11 mouse cellular contexts compared by ENCODE assay signal in genomic region chr1:138912928-138913327, GRCm38 (mm10). TPM values are rescaled to one million over a fixed set of nuclear protein-coding genes. Genes with fewer than 3 reads are reported as not detected.
DNase-seq lines count a peak whose midpoint lies in the region; ATAC-seq and TF ChIP-seq lines count a peak whose summit lies in the region.
"Had no signal": no experiment of that assay in that cellular context is flagged by ENCODE, and none has a peak within 500 bp of the region (broad histone marks: within the 10 kb centered on the region; RNA-seq: fewer than 3 reads in every experiment).

No protein-coding gene starts in this region.

- WGBS in lung, postnatal 0 days, result 21% methylated on average over 5 of the region's 5 CpGs
- 48% methylated on average over 5 of the region's 5 CpGs for WGBS in heart, embryonic 15.5 days
- 29% methylated on average over 5 of the region's 5 CpGs for WGBS in stomach, embryonic 14.5 days

- H3K9me3 ChIP-seq in lung, postnatal 0 days (ENCODE audit: low read length), result no peaks in the 10 kb centered on the region
- H3K9me3 ChIP-seq in heart, embryonic 15.5 days (replicated peaks), result no peaks in the 10 kb centered on the region
- no peaks in the 10 kb centered on the region for H3K9me3 ChIP-seq in stomach, embryonic 14.5 days (ENCODE audit: control insufficient read depth, low read depth, low read length)
- H3K9me3 ChIP-seq: hindbrain, embryonic 15.5 days; midbrain, embryonic 10.5 days had no signal

- no peaks in the 10 kb centered on the region for H3K4me1 ChIP-seq in lung, postnatal 0 days (ENCODE audit: insufficient read depth, low read depth, low read length)
- peaks cover 23% of the 10 kb centered on the region for H3K4me1 ChIP-seq in heart, embryonic 15.5 days (replicated peaks)
- H3K4me1 ChIP-seq in stomach, embryonic 14.5 days (ENCODE audit: control insufficient read depth, insufficient read depth, low read length), result no peaks in the 10 kb centered on the region; the same call in 1 of the 2 replicates
- H3K4me1 ChIP-seq: hindbrain, embryonic 15.5 days; midbrain, embryonic 10.5 days had no signal

- DNase-seq in gastrocnemius, adult 2 months, result peak; percentile 29
- DNase-seq in gastrocnemius, adult 18-20 months (ENCODE audit: low spot score), result no peak
- peak; percentile 71 for DNase-seq in lung, postnatal 0 days (ENCODE audit: low spot score)
- no peak for DNase-seq in lung, postnatal 14 days
- DNase-seq: left cerebral cortex, postnatal 4 days had no signal

- TF ChIP-seq EP300 in lung, postnatal 0 days (IDR thresholded peaks at IDR 0.05), result no peak

- H3K9ac ChIP-seq in lung, postnatal 0 days (replicated peaks; ENCODE audit: low read depth), result no peak overlapping the region
- no peak overlapping the region for H3K9ac ChIP-seq in heart, embryonic 15.5 days
- no peak overlapping the region for H3K9ac ChIP-seq in stomach, embryonic 14.5 days (replicated peaks; ENCODE audit: low read depth, low read length)
- H3K9ac ChIP-seq: hindbrain, embryonic 15.5 days had no signal

- no peak overlapping the region for H3K4me2 ChIP-seq in lung, postnatal 0 days (replicated peaks; ENCODE audit: low read depth, low read length)
- H3K4me2 ChIP-seq in heart, embryonic 15.5 days, result peak overlapping the region; percentile 51
- peak overlapping the region; percentile 22; the same call in 1 of the 2 replicates for H3K4me2 ChIP-seq in stomach, embryonic 14.5 days (replicated peaks; ENCODE audit: low read depth, low read length)
- H3K4me2 ChIP-seq: hindbrain, embryonic 15.5 days had no signal

- ATAC-seq in lung, postnatal 0 days, result peak; percentile 45
- ATAC-seq in heart, embryonic 15.5 days (replicated peaks; ENCODE audit: insufficient number of reproducible peaks, insufficient read depth, low FRiP score, low read depth), result 0 out of 2 replicates have a peak, but pooled peaks have one; percentile 47
- ATAC-seq in stomach, embryonic 14.5 days (ENCODE audit: insufficient number of reproducible peaks, insufficient read depth, low FRiP score, low read depth), result no peak
- ATAC-seq in megakaryocyte progenitor cell, adult 5-6 weeks (replicated peaks; ENCODE audit: poor library complexity), result no peak
- ATAC-seq in erythroid progenitor cell, adult 5-6 weeks (replicated peaks; ENCODE audit: low FRiP score, poor library complexity, severe bottlenecking), result no peak

- H3K36me3 ChIP-seq in lung, postnatal 0 days (ENCODE audit: insufficient read depth, low read length), result no peaks in the 10 kb centered on the region
- no peaks in the 10 kb centered on the region for H3K36me3 ChIP-seq in heart, embryonic 15.5 days
- H3K36me3 ChIP-seq in stomach, embryonic 14.5 days (ENCODE audit: control insufficient read depth, insufficient read depth, low read length), result no peaks in the 10 kb centered on the region
- H3K36me3 ChIP-seq: hindbrain, embryonic 15.5 days; midbrain, embryonic 10.5 days had no signal

- H3K27me3 ChIP-seq in lung, postnatal 0 days (replicated peaks; ENCODE audit: insufficient read depth, low read length), result no peaks in the 10 kb centered on the region
- H3K27me3 ChIP-seq in heart, embryonic 15.5 days, result no peaks in the 10 kb centered on the region
- H3K27me3 ChIP-seq in stomach, embryonic 14.5 days (ENCODE audit: control insufficient read depth, insufficient read depth, low read length), result no peaks in the 10 kb centered on the region
- H3K27me3 ChIP-seq: hindbrain, embryonic 15.5 days had no signal

- peak overlapping the region; percentile 69 for H3K27ac ChIP-seq in gastrocnemius, adult 2 months
- peak overlapping the region; percentile 6; the same call in 1 of the 2 replicates for H3K27ac ChIP-seq in lung, postnatal 0 days (ENCODE audit: low read length)
- peak overlapping the region; percentile 10; the same call in 1 of the 2 replicates for H3K27ac ChIP-seq in heart, embryonic 15.5 days
- H3K27ac ChIP-seq in stomach, embryonic 14.5 days (ENCODE audit: low read length), result no peak overlapping the region
- H3K27ac ChIP-seq: hindbrain, embryonic 15.5 days; midbrain, embryonic 10.5 days had no signal

- intact Hi-C loops in gastrocnemius, adult 2 months (cut with DNase I), result loop anchor here (5.0 kb wide), 5 partner anchors 49 to 509 kb away; partner anchors contain the start of genes Dennd1b and Zbtb41

- peak overlapping the region; percentile 64 for H3K4me3 ChIP-seq in gastrocnemius, adult 2 months
- no peak overlapping the region for H3K4me3 ChIP-seq in lung, postnatal 0 days (ENCODE audit: low read depth, low read length)
- H3K4me3 ChIP-seq in heart, embryonic 15.5 days, result no peak overlapping the region
- no peak overlapping the region for H3K4me3 ChIP-seq in stomach, embryonic 14.5 days (ENCODE audit: low read depth, low read length)
- H3K4me3 ChIP-seq: hindbrain, embryonic 15.5 days; midbrain, embryonic 10.5 days had no signal

- no peak for TF ChIP-seq CTCF in gastrocnemius, adult 2 months (IDR thresholded peaks at IDR 0.05)
- no peak for TF ChIP-seq CTCF in lung, postnatal 0 days (IDR thresholded peaks at IDR 0.05)

RNA-seq across cellular contexts. Expression of gene Dennd1b, which starts 50.3 kb away (rescaled TPM):
- 10 to 100 TPM; 20.4 to 22.8 TPM for total RNA-seq in gastrocnemius, adult 2 months (2021)
- total RNA-seq in gastrocnemius, adult 18-20 months (2021), result 10 to 100 TPM; 18.7 to 21.5 TPM
- 12.6 and 14.0 TPM in 2 replicates for polyA plus RNA-seq in lung, postnatal 0 days (2015; fragmentation: Nextera tagmentation; extraction: Ambion mirVana)
- 13.0 and 14.8 TPM in 2 replicates for polyA plus RNA-seq in heart, embryonic 15.5 days (2015; fragmentation: Nextera tagmentation; extraction: Ambion mirVana)
- 12.8 and 13.2 TPM in 2 replicates for polyA plus RNA-seq in stomach, embryonic 14.5 days (2014; fragmentation: Nextera tagmentation; extraction: Ambion mirVana)
- 21.3 and 35.7 TPM in 2 replicates for total RNA-seq in megakaryocyte progenitor cell, adult 5-6 weeks (2015)
- total RNA-seq in megakaryocyte progenitor cell, adult 5-6 weeks (2017), result 21.5 and 22.6 TPM in 2 replicates
- total RNA-seq in erythroid progenitor cell, adult 5-6 weeks (2015; ENCODE audit: low replicate concordance), result 8.6 and 15.1 TPM in 2 replicates
- total RNA-seq in erythroid progenitor cell, adult 5-6 weeks (2017; ENCODE audit: low replicate concordance), result 2.3 and 5.1 TPM in 2 replicates

RNA-seq across cellular contexts. Expression of gene 2310009B15Rik, which starts 56.3 kb away (rescaled TPM):
- total RNA-seq in gastrocnemius, adult 2 months (2021), result 10 to 100 TPM; 14.6 to 15.6 TPM
- total RNA-seq in gastrocnemius, adult 18-20 months (2021), result 10 to 100 TPM; 14.8 to 15.2 TPM
- 48.3 and 53.0 TPM in 2 replicates for polyA plus RNA-seq in lung, postnatal 0 days (2015; fragmentation: Nextera tagmentation; extraction: Ambion mirVana)
- polyA plus RNA-seq in heart, embryonic 15.5 days (2015; fragmentation: Nextera tagmentation; extraction: Ambion mirVana), result 25.5 and 29.1 TPM in 2 replicates
- polyA plus RNA-seq in stomach, embryonic 14.5 days (2014; fragmentation: Nextera tagmentation; extraction: Ambion mirVana), result 54.1 and 61.6 TPM in 2 replicates
- total RNA-seq in megakaryocyte progenitor cell, adult 5-6 weeks (2015), result 21.2 and 25.5 TPM in 2 replicates
- 17.0 and 18.9 TPM in 2 replicates for total RNA-seq in megakaryocyte progenitor cell, adult 5-6 weeks (2017)
- not detected in 2 replicates for total RNA-seq in erythroid progenitor cell, adult 5-6 weeks (2015; ENCODE audit: low replicate concordance)
- total RNA-seq in erythroid progenitor cell, adult 5-6 weeks (2017; ENCODE audit: low replicate concordance), result not detected in 2 replicates

Comparison
In these comparisons a context has a peak if more than half of its experiments do, and no peak if none do; other contexts are left out.
1. DNase-seq: peak in gastrocnemius, adult 2 months (single experiment) and lung, postnatal 0 days (single experiment); none in gastrocnemius, adult 18-20 months (single experiment) and lung, postnatal 14 days (single experiment).
2. ATAC-seq: peak in lung, postnatal 0 days (single experiment) and heart, embryonic 15.5 days (single experiment); none in stomach, embryonic 14.5 days (single experiment), megakaryocyte progenitor cell, adult 5-6 weeks (single experiment) and erythroid progenitor cell, adult 5-6 weeks (single experiment).
3. RNA of gene 2310009B15Rik, which starts 56.3 kb away (total RNA-seq): 17.0 to 25.5 TPM in megakaryocyte progenitor cell, adult 5-6 weeks, 14.6 to 15.6 TPM in gastrocnemius, adult 2 months and 14.8 to 15.2 TPM in gastrocnemius, adult 18-20 months; not detected in erythroid progenitor cell, adult 5-6 weeks; every median in the first group is over 4 times any median in the second.